Mouse (Mus musculus) lung, postnatal 0 days (tissue): ENCODE measurements around the gene Sept4.

Experiments used
- CTCF ChIP-seq: IDR thresholded peaks from 2 replicates; pipeline ENCODE4 v1.5.1; 2016; ENCODE audit warnings: antibody characterized with exemption, mild to moderate bottlenecking
- EP300 ChIP-seq: IDR thresholded peaks from 2 replicates; pipeline ENCODE4 v1.6.1; 2016; ENCODE audit warnings: antibody characterized with exemption, mild to moderate bottlenecking, control low read depth

- TF ChIP-seq CTCF (peak; percentile 90), EP300 (peak; percentile 68)
Measured at GRCm38 (mm10) chr11:87519260-87519659, 49.4 kb upstream of the Sept4 start.
